Mouse (Mus musculus) adrenal gland, postnatal 14 days (tissue): ENCODE results near the gene Zbtb34. TPM values are rescaled to one million over a fixed set of nuclear protein-coding genes. Genes with fewer than 3 reads are reported as not detected.

Experiments
- DNase-seq: peaks from one replicate; pipeline ENCODE4 v3.0.0; 2021; ENCODE audit warnings: mixed read lengths
- long read RNA-seq, 2 experiments: library from polyadenylated mRNA; stranded (forward); transcript quantifications; one replicate each; pipeline ENCODE4 v2.0.0; 2021
- total RNA-seq: library from RNA; stranded (reverse); gene quantifications from 2 replicates; pipeline ENCODE4 v1.2.3, GENCODE M21; 2021

Zbtb34 gene
- total RNA-seq = 12.7 and 15.1 TPM in 2 replicates
- long read RNA-seq, experiment 1, partial matches to known transcripts = 0 of 3 reads
- long read RNA-seq, experiment 1, other reads (novel, unspliced or antisense) = 1 of 3 reads
- long read RNA-seq, experiment 2, partial matches to known transcripts = 0 of 2 reads
- long read RNA-seq, experiment 2, other reads (novel, unspliced or antisense) = 0 of 2 reads

GRCm38 (mm10) chr2:33430771-33431699, at the start of gene Zbtb34:
TSS of gene Zbtb34 (minus strand) at chr2:33431324.
- DNase-seq = peak; percentile 81

GRCm38 (mm10) chr2:33477961-33478755, 47.0 kb upstream of the Zbtb34 start:
- DNase-seq = no peak

GRCm38 (mm10) chr2:33475961-33476360, 44.8 kb upstream of the Zbtb34 start:
- DNase-seq = no peak

- peak; percentile 97 for DNase-seq
Observed at GRCm38 (mm10) chr2:33468466-33469097, 37.5 kb upstream of the Zbtb34 start, which contains the start of gene Zbtb43. TSS of gene Zbtb43 (minus strand) at chr2:33468559.

GRCm38 (mm10) chr2:33467546-33468465, 36.7 kb upstream of the Zbtb34 start:
- peak; percentile 66 for DNase-seq

- peak; percentile 42 for DNase-seq
Observed at GRCm38 (mm10) chr2:33465966-33466365, 34.8 kb upstream of the Zbtb34 start.

- no peak for DNase-seq
Observed at GRCm38 (mm10) chr2:33465215-33465614, 34.1 kb upstream of the Zbtb34 start.

GRCm38 (mm10) chr2:33462066-33462465, 30.9 kb upstream of the Zbtb34 start:
- no peak for DNase-seq

- no peak for DNase-seq
Observed at GRCm38 (mm10) chr2:33461066-33461465, 29.9 kb upstream of the Zbtb34 start.

GRCm38 (mm10) chr2:33459660-33460059, 28.5 kb upstream of the Zbtb34 start:
- DNase-seq = no peak

- DNase-seq = no peak
Observed at GRCm38 (mm10) chr2:33456696-33457095, 25.6 kb upstream of the Zbtb34 start.

GRCm38 (mm10) chr2:33456242-33456641, 25.1 kb upstream of the Zbtb34 start:
- DNase-seq = no peak

- DNase-seq = no peak
Observed at GRCm38 (mm10) chr2:33455350-33455749, 24.2 kb upstream of the Zbtb34 start.

- DNase-seq = peak; percentile 51
Observed at GRCm38 (mm10) chr2:33454816-33455215, 23.7 kb upstream of the Zbtb34 start.

GRCm38 (mm10) chr2:33453476-33453875, 22.4 kb upstream of the Zbtb34 start:
- DNase-seq = no peak

- no peak for DNase-seq
Observed at GRCm38 (mm10) chr2:33452721-33453120, 21.6 kb upstream of the Zbtb34 start.

GRCm38 (mm10) chr2:33452140-33452539, 21.0 kb upstream of the Zbtb34 start:
- peak; percentile 79 for DNase-seq

- peak; percentile 67 for DNase-seq
Observed at GRCm38 (mm10) chr2:33451038-33451978, 20.2 kb upstream of the Zbtb34 start.

GRCm38 (mm10) chr2:33449119-33449873, 18.2 kb upstream of the Zbtb34 start:
- DNase-seq = no peak
